Mouse (Mus musculus): ENCODE measurements around the gene Rnf150.

GRCm38 (mm10) chr8:83049171-83049601 is 186.0 kb downstream of the Rnf150 start:
- TF ChIP-seq CTCF (IDR thresholded peaks at IDR 0.05; ENCODE audit: low read depth) = no peak
- TF ChIP-seq EP300 (optimal IDR thresholded peaks at IDR 0.05) = no peak

Measured in stomach, postnatal 0 days (tissue).